Mouse (Mus musculus) macrophage (primary cell): ENCODE measurements around the gene Tnf. TPM values are rescaled to one million over a fixed set of nuclear protein-coding genes. Genes with fewer than 3 reads are reported as not detected.

Experiments
- H3K27ac ChIP-seq: fragments of 350-480 bp; formaldehyde crosslinking; 2 replicates; pipeline ENCODE4 v1.9.0; 2021
- H3K36me3 ChIP-seq: fragments of 350-480 bp; formaldehyde crosslinking; 2 replicates; pipeline ENCODE4 v1.9.0; 2021; ENCODE audit errors: inconsistent target
- H3K4me3 ChIP-seq: fragments of 350-480 bp; formaldehyde crosslinking; 2 replicates; pipeline ENCODE4 v1.9.0; 2021; ENCODE audit errors: inconsistent target
- H3K79me2 ChIP-seq: fragments of 350-480 bp; formaldehyde crosslinking; 2 replicates; pipeline ENCODE4 v1.9.0; 2021; ENCODE audit errors: inconsistent target
- WGBS: methylation state at CpG from one replicate; pipeline ENCODE4 v1.1.7; 2026; ENCODE audit warnings: inconsistent platforms; ENCODE audit not compliant: missing documents; 5-methylcytosine and 5-hydroxymethylcytosine counted together
- polyA plus RNA-seq: library from polyadenylated mRNA; stranded (reverse); fragments of 250-400 nt; gene quantifications from 3 replicates; pipeline ENCODE4 v1.2.4, GENCODE M21; 2018; ENCODE audit warnings: inconsistent platforms

Tnf gene
- polyA plus RNA-seq, 1 experiment from 2014 or later, result 20.0 TPM

DNA sequence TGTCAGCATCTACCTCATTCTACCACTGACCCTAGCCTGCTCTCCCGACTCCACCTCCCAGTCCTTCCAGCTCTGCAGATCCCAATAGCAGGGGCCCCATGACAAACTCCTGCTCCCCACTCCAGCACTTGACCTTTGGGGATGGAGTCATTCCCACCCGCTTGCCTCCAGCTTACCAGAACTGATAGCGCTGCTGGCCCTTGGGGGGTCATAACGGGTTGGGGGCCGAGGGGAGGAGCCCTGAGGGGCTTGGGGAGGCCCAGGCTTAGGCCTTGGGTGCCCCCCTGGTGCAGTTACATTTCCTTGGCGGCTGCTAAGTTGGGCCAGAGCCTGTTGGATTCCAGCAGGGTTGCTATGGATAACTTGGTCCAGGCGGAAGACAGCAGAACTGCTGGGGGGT lies 47.2 kb downstream of the Tnf start:
- no peak overlapping the region for H3K27ac ChIP-seq
- no peak overlapping the region for H3K4me3 ChIP-seq
- 95% methylated on average over 6 of the region's 7 CpGs for WGBS
- H3K79me2 ChIP-seq, result peaks cover 59% of the 10 kb centered on the region
- peaks cover 88% of the 10 kb centered on the region for H3K36me3 ChIP-seq

DNA sequence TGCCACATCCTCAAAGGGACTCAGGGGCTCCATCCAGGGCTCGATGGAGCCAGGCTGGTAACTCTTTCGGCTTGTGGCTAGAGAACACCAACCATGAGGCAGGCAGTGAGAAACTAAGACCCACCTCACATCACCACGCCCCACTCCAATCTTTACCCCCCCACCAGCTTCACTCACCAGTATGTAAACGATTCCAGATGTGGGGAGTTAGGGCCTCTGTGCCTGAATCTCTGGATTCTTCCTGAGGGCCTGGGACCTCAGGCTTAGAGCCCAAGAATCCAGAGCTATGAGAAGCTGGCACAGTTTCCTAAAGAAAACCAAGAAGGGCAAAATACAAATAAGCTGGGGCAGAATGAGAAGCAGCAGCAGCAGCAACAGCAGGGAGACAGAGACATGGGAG lies 47.9 kb downstream of the Tnf start:
- Histone ChIP-seq H3K4me3 (no peak overlapping the region), H3K36me3 (peaks cover 88% of the 10 kb centered on the region), H3K27ac (no peak overlapping the region), H3K79me2 (peaks cover 52% of the 10 kb centered on the region)
- WGBS, result 91% methylated on average over 4 of the region's 4 CpGs

DNA sequence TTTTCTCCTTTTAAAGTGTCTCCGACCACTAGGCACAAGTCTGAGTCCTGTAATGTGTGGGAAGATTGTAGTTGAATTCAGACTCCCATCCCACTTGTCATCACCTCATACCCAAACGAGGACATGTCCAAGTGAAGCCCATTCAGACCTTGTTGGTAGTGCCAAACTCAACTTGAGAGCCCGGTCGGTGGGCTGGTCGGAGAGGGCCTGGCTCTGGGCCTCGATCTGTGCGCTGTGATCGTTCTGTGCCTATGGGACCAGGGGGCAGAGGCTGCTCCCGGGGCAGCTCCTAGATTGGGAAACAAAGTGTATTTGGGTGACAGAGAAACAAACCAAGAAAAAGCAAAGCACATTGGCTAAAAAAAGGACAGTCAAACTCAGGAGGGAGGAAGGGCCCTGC lies 48.7 kb downstream of the Tnf start:
- 93% methylated on average over 9 of the region's 9 CpGs for WGBS

DNA sequence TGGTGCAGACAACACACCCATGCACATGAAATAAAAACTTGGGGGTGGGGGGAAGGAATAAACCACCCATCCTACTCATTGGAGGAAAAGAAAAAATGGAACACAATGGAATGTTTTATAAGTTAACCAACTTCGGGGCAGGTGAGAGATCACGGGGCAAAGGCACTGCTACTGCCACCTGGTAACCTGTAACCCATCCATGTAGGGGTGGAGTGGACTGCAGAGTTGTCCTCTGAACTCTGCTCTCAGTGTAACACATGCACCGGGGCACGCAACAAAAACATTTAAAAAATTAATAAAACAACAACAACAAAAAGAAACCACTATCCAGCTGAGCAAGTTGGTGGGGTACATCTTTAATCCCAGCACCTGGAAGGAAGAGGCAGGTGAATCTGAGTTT lies 49.7 kb downstream of the Tnf start:
- 98% methylated on average over 4 of the region's 4 CpGs for WGBS
- no peak overlapping the region for H3K4me3 ChIP-seq
- peaks cover 34% of the 10 kb centered on the region for H3K79me2 ChIP-seq
- H3K27ac ChIP-seq, result no peak overlapping the region
- H3K36me3 ChIP-seq, result peaks cover 83% of the 10 kb centered on the region

More for the DNA sequence above, 48.7 kb downstream of the Tnf start:
- Histone ChIP-seq H3K79me2 (peaks cover 44% of the 10 kb centered on the region), H3K4me3 (no peak overlapping the region), H3K27ac (no peak overlapping the region), H3K36me3 (peaks cover 88% of the 10 kb centered on the region)

Other genes starting within 250 kb of the Tnf start
- 0.57 to 1.2 TPM (median 0.69 TPM) in 3 replicates for gene Hspa1b, start 242.8 kb downstream of the Tnf start, polyA plus RNA-seq
- gene Gm20481, start 232.1 kb downstream of the Tnf start, polyA plus RNA-seq, result not detected in 3 replicates
- gene Hspa1a, start 229.9 kb downstream of the Tnf start, polyA plus RNA-seq, result 1.2 to 1.9 TPM (median 1.8 TPM) in 3 replicates
- 0.47 to 1.7 TPM (median 0.96 TPM) in 3 replicates for gene Hspa1l, start 229.3 kb downstream of the Tnf start, polyA plus RNA-seq
- gene Lsm2, start 220.1 kb downstream of the Tnf start, polyA plus RNA-seq, result 16.5 to 52.8 TPM (median 51.4 TPM) in 3 replicates
- 7.7 to 37.5 TPM (median 19.2 TPM) in 3 replicates for gene Vars, start 201.0 kb downstream of the Tnf start, polyA plus RNA-seq
- 0.06 to 0.32 TPM (median 0.07 TPM) in 3 replicates for gene Vwa7, start 185.4 kb downstream of the Tnf start, polyA plus RNA-seq
- gene Sapcd1, start 174.0 kb downstream of the Tnf start, polyA plus RNA-seq, result not detected in 3 replicates
- 0.48 to 0.51 TPM (median 0.50 TPM) in 3 replicates for gene Msh5, start 155.3 kb downstream of the Tnf start, polyA plus RNA-seq
- gene Clic1, start 152.0 kb downstream of the Tnf start, polyA plus RNA-seq, result 359 to 667 TPM (median 372 TPM) in 3 replicates
- gene Ddah2, start 143.0 kb downstream of the Tnf start, polyA plus RNA-seq, result 3.3 to 9.6 TPM (median 4.8 TPM) in 3 replicates
- not detected in 3 replicates for gene Ly6g6c, start 136.6 kb downstream of the Tnf start, polyA plus RNA-seq
- 0.17 TPM in 1 of 3 replicates, not detected in the others for gene Mpig6b, start 135.8 kb downstream of the Tnf start, polyA plus RNA-seq
- gene Ly6g6e, start 125.1 kb downstream of the Tnf start, polyA plus RNA-seq, result not detected in 3 replicates
- 0.43 to 1.7 TPM (median 0.88 TPM) in 3 replicates for gene Ly6g6d, start 123.9 kb downstream of the Tnf start, polyA plus RNA-seq
- not detected in 3 replicates for gene Ly6g6f, start 116.4 kb downstream of the Tnf start, polyA plus RNA-seq
- 33.9 to 63.2 TPM (median 53.2 TPM) in 3 replicates for gene Abhd16a, start 112.7 kb downstream of the Tnf start, polyA plus RNA-seq
- not detected in 3 replicates for gene Ly6g5c, start 93.7 kb downstream of the Tnf start, polyA plus RNA-seq
- gene Ly6g5b, start 86.6 kb downstream of the Tnf start, polyA plus RNA-seq, result 0.36 to 0.46 TPM in 2 of 3 replicates, not detected in the other
- 11.4 to 18.0 TPM (median 13.2 TPM) in 3 replicates for gene Gpank1, start 80.6 kb downstream of the Tnf start, polyA plus RNA-seq
- 129 to 166 TPM (median 149 TPM) in 3 replicates for gene Csnk2b, start 80.0 kb downstream of the Tnf start, polyA plus RNA-seq
- 11.5 to 23.5 TPM (median 22.0 TPM) in 3 replicates for gene D17H6S53E, start 75.6 kb downstream of the Tnf start, polyA plus RNA-seq
- gene Apom, start 70.0 kb downstream of the Tnf start, polyA plus RNA-seq, result not detected in 3 replicates
- 103 to 118 TPM (median 104 TPM) in 3 replicates for gene Bag6, start 66.8 kb downstream of the Tnf start, polyA plus RNA-seq
- 91.3 to 139 TPM (median 124 TPM) in 3 replicates for gene Prrc2a, start 37.1 kb downstream of the Tnf start, polyA plus RNA-seq
- gene Aif1, start 25.9 kb downstream of the Tnf start, polyA plus RNA-seq, result 231 to 253 TPM (median 243 TPM) in 3 replicates
- gene Lst1, start 13.6 kb downstream of the Tnf start, polyA plus RNA-seq, result 322 to 615 TPM (median 449 TPM) in 3 replicates
- gene Ltb, start 7.6 kb downstream of the Tnf start, polyA plus RNA-seq, result 0.33 to 0.50 TPM (median 0.48 TPM) in 3 replicates
- gene Lta, start 3.3 kb upstream of the Tnf start, polyA plus RNA-seq, result not detected in 3 replicates
- gene Gm16181, start 18.8 kb upstream of the Tnf start, polyA plus RNA-seq, result not detected in 3 replicates
- gene Atp6v1g2, start 31.7 kb upstream of the Tnf start, polyA plus RNA-seq, result 5.0 to 12.5 TPM (median 6.9 TPM) in 3 replicates
- gene Nfkbil1, start 33.8 kb upstream of the Tnf start, polyA plus RNA-seq, result 8.3 to 16.7 TPM (median 14.8 TPM) in 3 replicates
- 113 to 158 TPM (median 122 TPM) in 3 replicates for gene Ddx39b, start 39.7 kb upstream of the Tnf start, polyA plus RNA-seq
- 2,972 to 5,352 TPM (median 3,334 TPM) in 3 replicates for gene H2-D1, start 60.7 kb upstream of the Tnf start, polyA plus RNA-seq
- not detected in 3 replicates for gene H2-Q1, start 118.4 kb upstream of the Tnf start, polyA plus RNA-seq
- not detected in 3 replicates for gene H2-Q2, start 140.2 kb upstream of the Tnf start, polyA plus RNA-seq
- 54.4 to 151 TPM (median 62.1 TPM) in 3 replicates for gene H2-Q4, start 177.6 kb upstream of the Tnf start, polyA plus RNA-seq
- gene H2-Q6, start 222.8 kb upstream of the Tnf start, polyA plus RNA-seq, result 6.1 to 11.8 TPM (median 9.4 TPM) in 3 replicates
- gene H2-Q7, start 237.1 kb upstream of the Tnf start, polyA plus RNA-seq, result 9.6 to 18.4 TPM (median 13.1 TPM) in 3 replicates